Mouse (Mus musculus): ENCODE results near the gene Traf7.

GRCm38 (mm10) chr17:24520450-24520849 lies 7.3 kb downstream of the Traf7 start:
- TF ChIP-seq MAFK (IDR thresholded peaks at IDR 0.05; ENCODE audit: insufficient read depth, low read depth, low read length) (no peak), HCFC1 (IDR thresholded peaks at IDR 0.05; ENCODE audit: borderline replicate concordance, insufficient read depth, low read length) (no peak)
